Mouse (Mus musculus) Patski (cell line): ENCODE data around the gene Uba2. TPM values are rescaled to one million over a fixed set of nuclear protein-coding genes. Genes with fewer than 3 reads are reported as not detected.
"Not testable (repeated sequence)": the region's sequence is repeated elsewhere in the genome, so short reads cannot be mapped to it uniquely, and the experiment has no call there.

Source experiments
- ATAC-seq: fragments of 100-300 bp; one replicate; pipeline ENCODE4 v1.8.0; 2021
- CTCF ChIA-PET: fragments of 350-600 bp; sonication (Branson Sonifier 250); formaldehyde crosslinking; loops from one replicate; lab custom pipeline; 2022; ENCODE audit warnings: inconsistent platforms; lab: Charles Lee
- POLR2A ChIA-PET: fragments of 350-600 bp; sonication (Branson Sonifier 250); formaldehyde crosslinking; loops from one replicate; lab custom pipeline; 2022; ENCODE audit warnings: antibody characterized with exemption, inconsistent platforms; lab: Charles Lee
- DNase-seq: peaks from one replicate; pipeline ENCODE4 v3.0.0-alpha.2; 2011; ENCODE audit warnings: low read depth, low spot score
- H3K27me3 ChIP-seq: fragments of 371-371 bp; one replicate; pipeline ENCODE4 v1.5.1; 2021
- CTCF ChIP-seq: fragments of 100-300 bp; IDR thresholded peaks from one replicate; pipeline ENCODE4 v1.5.1; 2021
- in situ Hi-C: fragments of 300-500 bp; cut with MboI; formaldehyde crosslinking; loops from 3 replicates; pipeline ENCODE4 v1.11.1; 2018; ENCODE audit warnings: low pct_unique_long_range_greater_than_20kb, mixed read lengths
- polyA plus RNA-seq: library from polyadenylated mRNA; unstranded; gene quantifications from one replicate; pipeline ENCODE4 v1.2.3, GENCODE M21; 2021

Uba2 gene
- polyA plus RNA-seq, 1 experiment from 2014 or later, result 118 TPM

DNA sequence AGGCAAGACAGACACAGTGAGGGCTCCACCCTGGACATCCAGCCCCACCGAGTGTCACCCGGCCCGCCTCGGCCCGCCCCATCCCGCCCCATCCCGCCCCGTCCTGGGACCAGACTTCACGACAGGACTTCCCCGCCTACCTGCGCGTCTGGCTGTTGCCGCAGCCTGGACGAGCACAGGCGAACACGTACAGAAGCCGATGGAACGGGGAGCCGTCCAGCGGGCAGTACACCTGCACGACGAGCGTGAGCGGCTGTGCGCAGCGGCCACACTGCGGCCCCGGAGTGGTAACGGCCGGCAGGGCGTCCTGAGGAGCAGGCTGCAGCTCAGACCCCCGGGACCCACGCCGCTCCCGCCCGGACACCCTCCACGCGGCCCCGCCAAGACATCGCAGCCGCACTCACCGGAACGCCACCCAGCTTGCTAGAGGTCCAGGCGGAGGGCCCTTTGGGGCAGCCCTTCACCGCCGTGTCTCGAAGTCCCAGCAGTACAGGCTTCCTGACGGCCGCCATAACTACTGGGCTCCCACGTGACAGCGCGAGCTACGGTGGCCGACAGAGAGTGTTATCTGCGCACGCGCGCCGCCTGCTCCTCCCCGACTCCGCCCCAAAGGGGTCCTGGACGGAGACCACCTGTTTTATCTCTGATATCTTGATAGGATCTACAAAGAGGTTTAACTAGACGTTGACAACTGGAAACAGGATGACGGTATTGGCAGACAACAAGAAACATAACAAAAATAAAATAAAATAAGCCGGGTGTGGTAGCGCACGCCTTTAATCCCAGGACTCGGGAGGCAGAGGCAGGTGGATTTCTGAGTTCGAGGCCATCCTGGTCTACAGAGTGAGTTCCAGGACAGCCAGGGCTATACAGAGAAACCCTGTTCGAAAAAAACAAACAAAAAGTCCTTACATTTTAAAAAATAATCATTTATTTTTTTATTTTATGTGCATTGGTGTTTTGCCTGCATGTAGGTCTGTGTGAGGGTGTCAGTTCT lies 27.0 kb upstream of the Uba2 start, which contains the start of gene Pdcd2l:
TSS of gene Pdcd2l (minus strand) at position 530 of the 997 bp plus-strand sequence.
- DNase-seq, result peak; percentile 47
- POLR2A ChIA-PET, result interaction anchor here (0.9 to 1.3 kb wide), 2 partner anchors 13 to 14 kb away, joined by 3 read pairs; no protein-coding TSS in a partner anchor
- peak; percentile 68 for ATAC-seq
- no peaks in the 10 kb centered on the region for H3K27me3 ChIP-seq
- CTCF ChIA-PET, result interaction anchor here (1.0 to 1.1 kb wide), 2 partner anchors 13 to 27 kb away, joined by 3 read pairs; no protein-coding TSS in a partner anchor
- in situ Hi-C loops, result loop anchor here (25.0 kb wide), 1 partner anchor 409 kb away; no protein-coding TSS in a partner anchor
- no peak for TF ChIP-seq CTCF

DNA sequence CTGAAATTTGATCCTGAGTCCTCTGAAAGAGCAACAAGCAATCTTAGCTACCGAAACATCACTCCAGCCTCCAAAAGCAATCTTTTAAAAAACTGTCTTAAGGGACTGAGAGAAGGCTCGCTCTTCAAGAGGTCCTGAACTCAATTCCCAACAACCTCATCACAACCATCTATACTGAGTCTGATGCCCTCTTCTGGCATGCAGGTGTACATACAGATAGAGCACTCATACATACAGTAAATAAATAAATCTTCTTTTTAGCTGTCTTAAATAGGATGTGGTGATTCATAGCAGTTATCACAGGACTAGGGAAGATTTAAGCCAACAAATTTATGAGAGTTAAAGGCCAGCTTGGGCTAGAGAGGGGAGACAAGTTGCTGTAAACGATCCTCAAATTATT lies 26.2 kb upstream of the Uba2 start:
- DNase-seq (no peak), ATAC-seq (peak; percentile 49)
- TF ChIP-seq CTCF, result peak; percentile 62
- H3K27me3 ChIP-seq, result no peaks in the 10 kb centered on the region
- ChIA-PET CTCF (interaction anchor here (1.0 to 1.1 kb wide), 2 partner anchors 14 to 27 kb away, joined by 3 read pairs; no protein-coding TSS in a partner anchor), POLR2A (interaction anchor here (0.9 kb wide), 1 partner anchor 13 kb away, joined by 3 read pairs; no protein-coding TSS in a partner anchor)
- in situ Hi-C loops, result loop anchor here (25.0 kb wide), 1 partner anchor 408 kb away; no protein-coding TSS in a partner anchor

DNA sequence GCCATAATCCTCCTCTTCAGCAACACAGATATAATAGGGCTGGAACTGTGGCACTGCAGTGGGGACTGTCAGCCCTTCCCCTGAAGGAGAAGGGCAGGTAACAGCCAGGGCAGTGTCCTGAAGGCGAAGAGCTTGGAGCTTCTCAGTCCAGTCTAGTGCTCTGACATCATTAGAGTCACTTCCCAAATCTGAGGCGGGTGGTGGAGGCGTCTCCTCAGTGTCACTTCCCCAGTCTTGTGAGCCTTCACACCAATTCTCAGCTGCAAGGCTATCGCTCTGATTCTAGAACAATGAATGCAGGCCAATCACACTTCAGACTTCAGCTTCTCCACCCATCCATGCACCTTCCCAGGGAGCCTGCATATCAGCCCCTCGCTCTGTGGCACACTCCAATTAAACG lies 23.4 kb upstream of the Uba2 start:
- TF ChIP-seq CTCF, result no peak
- no peak for DNase-seq
- in situ Hi-C loops, result loop anchor here (25.0 kb wide), 1 partner anchor 406 kb away; no protein-coding TSS in a partner anchor
- ChIA-PET POLR2A (no interaction called here), CTCF (interaction anchor here (0.9 kb wide), 1 partner anchor 25 kb away, joined by 3 read pairs; no protein-coding TSS in a partner anchor)
- ATAC-seq, result no peak
- H3K27me3 ChIP-seq, result no peaks in the 10 kb centered on the region

DNA sequence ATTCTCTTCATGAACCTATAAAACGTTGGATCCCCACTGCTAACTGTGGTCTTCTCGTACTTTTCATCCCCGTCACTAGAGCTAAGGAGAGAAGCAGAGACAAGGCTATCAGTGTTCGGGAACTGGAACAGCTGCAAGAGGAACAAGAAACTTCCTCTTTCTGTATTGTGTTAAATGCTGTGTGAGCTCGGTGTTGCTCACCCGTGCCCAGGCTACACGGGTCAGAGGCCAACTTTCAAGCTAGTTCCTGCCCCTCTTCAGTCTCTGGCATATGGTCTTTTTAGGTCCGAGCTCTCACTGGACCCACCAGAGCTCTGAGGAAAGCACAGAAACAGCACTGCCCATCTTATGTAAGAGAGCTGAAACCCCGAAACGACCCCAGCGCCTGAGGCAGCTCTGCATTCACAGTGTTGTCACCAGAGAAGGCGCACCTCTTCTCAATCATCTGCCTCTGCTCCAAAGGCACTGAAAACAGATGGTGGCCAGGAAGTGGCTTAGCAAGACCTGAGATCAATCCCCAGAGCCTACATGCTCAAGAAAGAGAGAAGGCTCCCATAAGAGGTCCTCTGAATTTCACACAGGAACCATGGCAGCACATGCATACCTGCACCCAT lies 20.1 kb upstream of the Uba2 start:
- no peak for DNase-seq

DNA sequence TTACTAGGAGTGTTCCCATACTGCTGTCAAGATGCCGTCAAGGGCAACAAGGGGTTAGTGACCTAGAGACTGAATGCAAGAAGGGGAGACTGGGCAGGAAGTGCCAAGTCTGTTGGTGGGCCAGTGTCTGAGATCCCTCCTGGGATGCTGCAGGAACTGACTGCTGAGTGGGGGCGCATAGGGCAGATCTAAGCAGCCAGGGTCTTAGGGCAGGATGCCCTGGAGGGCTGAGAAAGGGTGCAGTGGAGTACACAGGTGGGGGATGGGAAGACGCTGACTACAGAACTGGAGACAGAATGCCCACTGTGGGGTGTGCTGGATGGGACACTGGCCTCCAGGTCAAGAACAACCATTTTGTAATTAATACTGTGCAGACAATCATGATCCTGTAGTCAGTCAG lies 14.4 kb upstream of the Uba2 start:
- DNase-seq, result no peak

More for the DNA sequence above, 20.1 kb upstream of the Uba2 start:
- in situ Hi-C loops, result loop anchor here (25.0 kb wide), 1 partner anchor 402 kb away; no protein-coding TSS in a partner anchor
- no peak for ATAC-seq
- POLR2A ChIA-PET, result no interaction called here
- no peak for TF ChIP-seq CTCF
- CTCF ChIA-PET, result no interaction called here
- no peaks in the 10 kb centered on the region for H3K27me3 ChIP-seq

DNA sequence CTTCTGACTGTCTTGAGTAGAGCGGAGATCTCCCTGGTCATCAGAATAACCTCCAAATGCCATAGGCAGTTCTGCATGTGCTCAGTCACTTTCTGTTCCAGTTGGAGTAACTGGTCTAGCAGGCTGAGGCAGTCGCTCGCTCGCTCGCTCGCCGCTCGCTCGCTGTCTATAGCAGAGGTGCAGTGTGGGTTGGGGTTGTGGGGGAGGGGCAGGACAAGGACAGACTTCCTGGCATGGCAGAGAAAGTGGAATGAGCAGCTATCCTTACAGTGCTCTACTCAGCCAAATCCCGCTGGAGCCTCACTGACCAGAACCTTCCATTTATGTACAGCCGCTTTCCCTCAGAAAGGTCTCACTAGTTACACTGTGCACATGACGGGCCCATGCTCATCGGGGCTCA lies 14.0 kb upstream of the Uba2 start:
- no peaks in the 10 kb centered on the region for H3K27me3 ChIP-seq
- POLR2A ChIA-PET, result interaction anchor here (1.2 kb wide), 1 partner anchor 13 kb away, joined by 3 read pairs; no protein-coding TSS in a partner anchor
- TF ChIP-seq CTCF, result no peak
- in situ Hi-C loops, result loop anchor here (25.0 kb wide), 1 partner anchor 396 kb away; no protein-coding TSS in a partner anchor
- CTCF ChIA-PET, result no interaction called here
- ATAC-seq (no peak), DNase-seq (no peak)

More for the DNA sequence above, 14.4 kb upstream of the Uba2 start:
- CTCF ChIA-PET, result no interaction called here
- H3K27me3 ChIP-seq, result no peaks in the 10 kb centered on the region
- in situ Hi-C loops, result loop anchor here (25.0 kb wide), 1 partner anchor 396 kb away; no protein-coding TSS in a partner anchor
- TF ChIP-seq CTCF, result no peak
- POLR2A ChIA-PET, result no interaction called here
- no peak for ATAC-seq

DNA sequence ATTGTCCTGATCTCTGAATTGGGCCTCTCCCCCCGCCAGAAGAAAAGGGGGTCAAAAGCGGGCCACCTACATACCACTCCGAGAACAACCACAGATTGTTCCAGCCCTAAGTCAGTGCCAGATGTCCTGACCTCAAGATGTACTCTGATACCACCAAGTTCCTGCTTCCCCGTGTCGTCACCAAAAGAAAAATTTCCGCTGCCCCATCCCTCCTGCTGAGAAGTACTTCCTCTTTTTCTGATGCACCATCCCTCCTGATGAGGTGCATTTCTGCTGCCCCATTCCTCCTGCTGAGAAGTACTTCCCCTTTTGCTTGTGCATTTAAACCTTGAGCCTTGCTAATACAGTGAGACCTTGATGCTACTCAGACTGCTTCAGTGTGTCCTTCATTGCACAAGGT lies 6.8 kb upstream of the Uba2 start:
- ATAC-seq, POLR2A ChIA-PET, DNase-seq, CTCF ChIA-PET: not testable (repeated sequence)
- in situ Hi-C loops, result loop anchor here (25.0 kb wide), 1 partner anchor 389 kb away; no protein-coding TSS in a partner anchor
- H3K27me3 ChIP-seq, result peaks cover 14% of the 10 kb centered on the region

DNA sequence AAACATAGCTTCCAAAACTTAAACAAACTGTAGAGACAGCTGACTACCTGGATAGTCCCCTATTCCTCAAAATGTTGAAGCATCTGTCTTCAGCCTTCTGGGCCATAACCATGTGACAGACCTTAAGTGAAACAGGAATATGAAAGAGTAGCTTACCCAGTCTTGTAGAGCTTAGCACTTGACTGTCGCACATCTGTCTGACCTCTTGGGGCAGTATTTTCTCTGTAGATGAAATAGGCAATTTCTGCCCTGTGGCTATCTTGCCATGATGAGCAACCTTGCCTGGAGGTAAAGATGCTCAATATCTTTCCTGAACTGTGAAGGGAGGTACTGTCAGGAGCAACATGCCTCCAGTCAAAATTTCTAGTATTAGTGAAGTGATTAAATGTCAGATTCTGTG lies 2.9 kb upstream of the Uba2 start:
- DNase-seq (no peak), ATAC-seq (no peak)
- CTCF ChIA-PET, result no interaction called here
- in situ Hi-C loops, result no loop called here
- peaks cover 14% of the 10 kb centered on the region for H3K27me3 ChIP-seq
- POLR2A ChIA-PET, result no interaction called here
- TF ChIP-seq CTCF, result no peak

DNA sequence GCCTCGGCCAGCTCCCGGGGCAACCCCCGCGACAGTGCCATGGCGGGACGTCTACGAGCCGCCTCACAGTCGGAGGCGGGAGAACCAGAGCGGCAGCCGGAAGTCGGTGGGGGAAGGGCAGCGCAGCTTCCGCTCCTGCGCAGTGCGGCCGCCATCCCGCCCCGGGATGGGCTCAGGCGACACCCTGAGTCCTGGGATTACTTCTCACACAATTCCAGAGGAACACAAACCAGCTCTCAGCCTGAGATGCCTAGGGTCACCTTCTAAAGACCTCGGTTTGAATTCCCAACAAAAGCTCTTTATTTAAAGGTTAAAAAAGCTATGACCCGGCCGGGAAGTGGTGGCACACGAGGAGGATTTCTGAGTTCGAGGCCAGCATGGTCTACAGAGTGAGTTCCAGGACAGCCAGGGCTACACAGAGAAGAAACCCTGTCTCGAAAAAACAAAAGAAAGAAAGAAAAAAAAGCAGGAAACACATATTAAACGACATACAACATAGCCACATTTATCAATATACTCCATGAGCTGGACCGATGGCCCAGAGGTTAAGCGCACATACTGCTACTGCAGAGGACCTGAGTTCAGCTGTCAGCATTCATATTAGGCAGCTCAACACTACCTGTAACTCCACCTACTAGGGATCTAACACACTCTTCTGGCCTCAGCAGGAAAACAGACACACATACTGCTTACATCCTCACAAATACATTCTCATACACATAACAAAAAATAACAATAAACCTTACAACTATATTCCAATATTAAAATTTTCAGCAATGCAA lies 738 bp downstream of the Uba2 start:
- peaks cover 10% of the 10 kb centered on the region for H3K27me3 ChIP-seq
- POLR2A ChIA-PET, result no interaction called here
- DNase-seq (peak; percentile 41), ATAC-seq (peak; percentile 88)
- no peak for TF ChIP-seq CTCF
- CTCF ChIA-PET, result no interaction called here
- in situ Hi-C loops, result no loop called here
